Mouse (Mus musculus): Measurements from ENCODE around the gene Kctd17.

DNA sequence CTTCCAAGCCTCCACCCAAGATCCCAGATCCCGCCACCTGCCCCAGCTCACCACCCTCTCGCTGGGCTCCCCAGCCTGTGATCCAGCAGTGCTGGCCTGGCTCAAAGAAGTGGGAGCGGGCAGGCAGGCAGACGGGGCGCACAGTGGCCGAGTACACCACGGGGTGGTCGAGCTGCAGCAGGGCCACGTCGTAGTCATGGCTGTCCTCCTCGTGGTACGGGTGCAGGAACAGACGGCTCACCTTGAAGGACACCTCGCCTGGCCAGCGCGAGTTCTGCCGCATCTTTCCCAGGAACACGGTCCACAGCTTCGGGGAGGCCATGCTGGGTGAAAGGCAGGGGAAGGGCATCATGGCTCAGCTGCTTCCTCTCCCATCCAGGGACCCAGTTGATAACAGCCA, 13.9 kb downstream of the Kctd17 start:
- TF ChIP-seq CTCF (IDR thresholded peaks at IDR 0.05; ENCODE audit: low read depth, low read length) (no peak), EP300 (IDR thresholded peaks at IDR 0.05; ENCODE audit: insufficient read depth, low read depth, low read length) (no peak)

Data from ES-Bruce4 (cell line).